Comparison of ENCODE assay signal across 26 mouse cellular contexts in the genomic region with DNA sequence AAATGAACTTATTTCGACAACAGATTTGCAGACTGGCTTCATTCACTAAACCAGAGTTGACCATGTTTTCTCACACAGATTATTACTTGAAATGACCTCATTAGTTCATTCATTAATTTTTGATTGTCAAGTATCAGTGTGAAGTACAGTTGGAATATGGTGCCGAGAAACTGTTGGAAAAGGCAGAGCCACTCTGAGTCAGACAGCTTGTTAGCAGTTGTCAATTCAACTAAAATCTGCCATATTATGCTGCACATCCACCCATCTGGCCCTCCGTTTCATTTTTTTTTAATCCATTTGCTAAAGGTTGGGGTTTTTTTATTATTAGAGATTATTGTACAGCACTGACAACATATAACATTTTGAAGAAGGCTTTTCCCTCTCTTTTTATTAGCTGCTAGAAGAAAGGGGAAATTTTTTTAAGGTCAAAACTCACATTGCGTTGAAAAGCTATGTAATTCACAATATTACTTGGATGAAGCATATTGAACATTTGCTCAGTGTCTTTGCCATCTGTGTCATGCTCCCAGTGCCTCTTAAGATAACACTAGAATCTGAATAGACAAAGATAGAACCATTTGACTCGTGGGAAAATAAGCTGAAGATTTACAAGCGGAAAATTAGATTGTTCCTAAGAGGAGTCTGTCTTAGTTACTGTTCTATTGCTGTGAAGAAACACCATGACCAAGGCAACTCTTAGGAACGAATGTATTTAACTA.
A peak's percentile ranks its signal among the peaks of the same experiment; 100 is the strongest.
DNase-seq lines count a peak whose midpoint lies in the region; ATAC-seq and TF ChIP-seq lines count a peak whose summit lies in the region.
"Had no signal": no experiment of that assay in that cellular context is flagged by ENCODE, and none has a peak within 500 bp of the region (broad histone marks: within the 10 kb centered on the region; RNA-seq: fewer than 3 reads in every experiment).

No protein-coding gene starts in this region.

- H3K4me1 ChIP-seq in forebrain, embryonic 14.5 days (ENCODE audit: control insufficient read depth, insufficient read depth, low read length): no peaks in the 10 kb centered on the region
- H3K4me1 ChIP-seq in forebrain, embryonic 11.5 days (replicated peaks; ENCODE audit: control insufficient read depth, insufficient read depth, low read length): no peaks in the 10 kb centered on the region
- H3K4me1 ChIP-seq in forebrain, embryonic 16.5 days (replicated peaks; ENCODE audit: control insufficient read depth, insufficient read depth, low read length): no peaks in the 10 kb centered on the region
- H3K4me1 ChIP-seq: heart, embryonic 10.5 days; heart, embryonic 13.5 days; hindbrain, embryonic 12.5 days; hindbrain, embryonic 15.5 days had no signal

- ATAC-seq in forebrain, embryonic 14.5 days: peak; percentile 65; the same call in 1 of the 2 replicates
- ATAC-seq in forebrain, embryonic 11.5 days (replicated peaks; ENCODE audit: low FRiP score): no peak
- peak; percentile 83 for ATAC-seq in forebrain, embryonic 16.5 days
- ATAC-seq: intestine, postnatal 0 days; Patski had no signal

- H3K4me2 ChIP-seq in forebrain, embryonic 14.5 days (ENCODE audit: low read length): no peak overlapping the region
- no peak overlapping the region for H3K4me2 ChIP-seq in forebrain, embryonic 11.5 days (ENCODE audit: low read depth, low read length, severe bottlenecking)
- no peak overlapping the region for H3K4me2 ChIP-seq in forebrain, embryonic 16.5 days (ENCODE audit: low read length)
- H3K4me2 ChIP-seq: heart, embryonic 13.5 days; hindbrain, embryonic 12.5 days; hindbrain, embryonic 15.5 days had no signal

- no peak overlapping the region for H3K4me3 ChIP-seq in forebrain, embryonic 14.5 days (ENCODE audit: low read depth, low read length)
- H3K4me3 ChIP-seq in forebrain, embryonic 11.5 days (ENCODE audit: low read depth, low read length): no peak overlapping the region
- no peak overlapping the region for H3K4me3 ChIP-seq in layer of hippocampus, adult 2 months
- H3K4me3 ChIP-seq in forebrain, embryonic 16.5 days (replicated peaks; ENCODE audit: low read length): no peak overlapping the region
- H3K4me3 ChIP-seq: heart, adult 2 months; heart, embryonic 10.5 days; heart, embryonic 13.5 days; hindbrain, embryonic 12.5 days; hindbrain, embryonic 15.5 days had no signal

- DNase-seq in forebrain, embryonic 14.5 days (ENCODE audit: low spot score): peak; percentile 66
- DNase-seq in forebrain, embryonic 11.5 days (ENCODE audit: low spot score): no peak
- DNase-seq in layer of hippocampus, adult 2 months (ENCODE audit: low spot score in 2 of 2): peak; percentile 37 to 58
- DNase-seq in layer of hippocampus, postnatal 10 days (ENCODE audit: low spot score in 2 of 2): no peak
- DNase-seq in brain, adult 2 months (ENCODE audit: low read depth, low spot score): peak; percentile 32
- no peak for DNase-seq in urinary bladder, adult 18-20 months (ENCODE audit: low spot score in 2 of 2)
- DNase-seq in ovary, postnatal 10 days (ENCODE audit: low spot score): no peak
- DNase-seq: adrenal gland, postnatal 10 days; adrenal gland, postnatal 36 days; B cell, adult 2 months; cerebellum, adult 11-12 months; cerebellum, adult 8-10 months; cerebellum, postnatal 10 days; cerebellum, postnatal 36 days; gastrocnemius, postnatal 25 days; heart, adult 2 months; heart, postnatal 14 days had no signal

- H3K36me3 ChIP-seq in forebrain, embryonic 14.5 days (ENCODE audit: control insufficient read depth, insufficient read depth, low read length): no peaks in the 10 kb centered on the region
- H3K36me3 ChIP-seq in forebrain, embryonic 11.5 days (ENCODE audit: control insufficient read depth, insufficient read depth, low read length): no peaks in the 10 kb centered on the region
- no peaks in the 10 kb centered on the region for H3K36me3 ChIP-seq in forebrain, embryonic 16.5 days (ENCODE audit: control insufficient read depth, insufficient read depth)
- H3K36me3 ChIP-seq: G1E; heart, embryonic 10.5 days; heart, embryonic 13.5 days; hindbrain, embryonic 12.5 days; hindbrain, embryonic 15.5 days had no signal

- 72% methylated on average over 7 of the region's 7 CpGs for WGBS in forebrain, embryonic 14.5 days
- WGBS in forebrain, embryonic 11.5 days: 87% methylated on average over 7 of the region's 7 CpGs
- 59% methylated on average over 7 of the region's 7 CpGs for WGBS in forebrain, embryonic 16.5 days

- no peaks in the 10 kb centered on the region for H3K27me3 ChIP-seq in forebrain, embryonic 14.5 days (replicated peaks; ENCODE audit: control insufficient read depth, insufficient read depth, low read length)
- H3K27me3 ChIP-seq in forebrain, embryonic 11.5 days (ENCODE audit: control insufficient read depth, insufficient read depth, low read length): no peaks in the 10 kb centered on the region
- no peaks in the 10 kb centered on the region for H3K27me3 ChIP-seq in forebrain, embryonic 16.5 days (replicated peaks; ENCODE audit: control insufficient read depth, insufficient read depth, low read length)
- H3K27me3 ChIP-seq: CH12.LX; heart, embryonic 13.5 days; hindbrain, embryonic 12.5 days; hindbrain, embryonic 15.5 days; Patski had no signal

- H3K27ac ChIP-seq in forebrain, embryonic 14.5 days (ENCODE audit: low read depth, low read length): peak overlapping the region; percentile 44; the same call in 1 of the 2 replicates
- no peak overlapping the region for H3K27ac ChIP-seq in forebrain, embryonic 11.5 days (ENCODE audit: low read depth, low read length)
- peak overlapping the region; percentile 51; the same call in 1 of the 2 replicates for H3K27ac ChIP-seq in layer of hippocampus, adult 2 months
- H3K27ac ChIP-seq in forebrain, embryonic 16.5 days (ENCODE audit: low read length): peak overlapping the region; percentile 52; the same call in 1 of the 2 replicates
- H3K27ac ChIP-seq: heart, adult 2 months; heart, embryonic 10.5 days; heart, embryonic 13.5 days; hindbrain, embryonic 12.5 days; hindbrain, embryonic 15.5 days had no signal

- TF ChIP-seq CTCF in layer of hippocampus, adult 2 months (conservative IDR thresholded peaks at IDR 0.05): no peak

- H3K9me3 ChIP-seq in forebrain, embryonic 14.5 days (replicated peaks; ENCODE audit: control insufficient read depth, low read length): no peaks in the 10 kb centered on the region
- H3K9me3 ChIP-seq in forebrain, embryonic 11.5 days (ENCODE audit: control insufficient read depth, low read length): no peaks in the 10 kb centered on the region
- no peaks in the 10 kb centered on the region for H3K9me3 ChIP-seq in forebrain, embryonic 16.5 days (ENCODE audit: control insufficient read depth, low read length)
- H3K9me3 ChIP-seq: G1E; heart, embryonic 10.5 days; heart, embryonic 13.5 days; hindbrain, embryonic 12.5 days; hindbrain, embryonic 15.5 days had no signal

- H3K9ac ChIP-seq in forebrain, embryonic 14.5 days (ENCODE audit: low read length): no peak overlapping the region
- H3K9ac ChIP-seq in forebrain, embryonic 11.5 days (ENCODE audit: low read length): no peak overlapping the region
- no peak overlapping the region for H3K9ac ChIP-seq in forebrain, embryonic 16.5 days (replicated peaks; ENCODE audit: low read depth, low read length)
- H3K9ac ChIP-seq: heart, embryonic 13.5 days; hindbrain, embryonic 12.5 days; hindbrain, embryonic 15.5 days had no signal

Comparison
In these comparisons a context has a peak if more than half of its experiments do, and no peak if none do; other contexts are left out.
1. DNase-seq: peak in forebrain, embryonic 14.5 days (single experiment), layer of hippocampus, adult 2 months (2 of 2) and brain, adult 2 months (single experiment); none in forebrain, embryonic 11.5 days (single experiment), layer of hippocampus, postnatal 10 days (0 of 2), urinary bladder, adult 18-20 months (0 of 2) and ovary, postnatal 10 days (single experiment).